Mouse (Mus musculus) midbrain, embryonic 13.5 days (tissue): ENCODE data around the gene Edc3. TPM values are rescaled to one million over a fixed set of nuclear protein-coding genes. Genes with fewer than 3 reads are reported as not detected.

Experiments
- ATAC-seq: fragments of 200-750 bp; cut with Nextera tagmentation; 2 replicates; pipeline ENCODE4 v1.8.0; 2017; ENCODE audit warnings: mild to moderate bottlenecking, moderate TSS enrichment, moderate library complexity
- H3K27ac ChIP-seq: fragments of 300-500 bp; sonication (generic); 2 replicates; pipeline ENCODE4 v1.5.1; 2015; ENCODE audit warnings: inconsistent platforms, mild to moderate bottlenecking, moderate library complexity
- H3K27me3 ChIP-seq: fragments of 300-500 bp; sonication (generic); 2 replicates; pipeline ENCODE4 v1.6.1; 2015; ENCODE audit warnings: mild to moderate bottlenecking, inconsistent platforms
- H3K36me3 ChIP-seq: fragments of 300-500 bp; sonication (generic); 2 replicates; pipeline ENCODE4 v1.6.1; 2015; ENCODE audit warnings: mild to moderate bottlenecking, inconsistent platforms
- H3K4me1 ChIP-seq: fragments of 300-500 bp; sonication (generic); replicated peaks from 2 replicates; pipeline ENCODE4 v1.6.1; 2015; ENCODE audit warnings: inconsistent platforms
- H3K4me2 ChIP-seq: fragments of 300-500 bp; sonication (generic); replicated peaks from 2 replicates; pipeline ENCODE4 v1.6.1; 2015; ENCODE audit warnings: moderate library complexity, mild to moderate bottlenecking, inconsistent platforms
- H3K4me3 ChIP-seq: fragments of 300-500 bp; sonication (generic); replicated peaks from 2 replicates; pipeline ENCODE4 v1.5.1; 2015; ENCODE audit warnings: mild to moderate bottlenecking, inconsistent platforms
- H3K9ac ChIP-seq: fragments of 300-500 bp; sonication (generic); replicated peaks from 2 replicates; pipeline ENCODE4 v1.6.1; 2015; ENCODE audit warnings: mild to moderate bottlenecking, inconsistent platforms
- H3K9me3 ChIP-seq: fragments of 300-500 bp; sonication (generic); 2 replicates; pipeline ENCODE4 v1.6.1; 2016; ENCODE audit warnings: mild to moderate bottlenecking, inconsistent platforms
- WGBS: fragments of 180-500 bp; shearing (Covaris S2); methylation state at CpG from one replicate; pipeline ENCODE4 v1.1.7; 2015; 5-methylcytosine and 5-hydroxymethylcytosine counted together
- polyA plus RNA-seq: library from polyadenylated mRNA; unstranded; fragments of >200 nt; fragmentation: Nextera tagmentation; extraction: Ambion mirVana; gene quantifications from 2 replicates; pipeline ENCODE4 v1.2.1, GENCODE M21; 2015

The Edc3 gene
- polyA plus RNA-seq, 1 experiment from 2014 or later, result 40.1 TPM

- peak within 1 kb of the TSS; percentile 93 for H3K4me3 ChIP-seq
- peak within 1 kb of the TSS; percentile 100 for H3K27ac ChIP-seq
- no peaks in the 10 kb centered on the region for H3K9me3 ChIP-seq
- peaks cover 13% of the 10 kb centered on the region for H3K36me3 ChIP-seq
- peaks cover 40% of the 10 kb centered on the region for H3K4me1 ChIP-seq
- peak; percentile 49 for ATAC-seq
- H3K4me2 ChIP-seq, result peak within 1 kb of the TSS; percentile 98
- H3K27me3 ChIP-seq, result no peaks in the 10 kb centered on the region
- H3K9ac ChIP-seq, result peak within 1 kb of the TSS; percentile 95
- WGBS, result under 1% methylated on average over 93 of the region's 93 CpGs
Measured at GRCm38 (mm10) chr9:57765364-57766351, 57.3 kb downstream of the Edc3 start, which contains the start of gene Clk3. Gene Clk3, minus strand, starts transcription at chr9:57765860.

DNA sequence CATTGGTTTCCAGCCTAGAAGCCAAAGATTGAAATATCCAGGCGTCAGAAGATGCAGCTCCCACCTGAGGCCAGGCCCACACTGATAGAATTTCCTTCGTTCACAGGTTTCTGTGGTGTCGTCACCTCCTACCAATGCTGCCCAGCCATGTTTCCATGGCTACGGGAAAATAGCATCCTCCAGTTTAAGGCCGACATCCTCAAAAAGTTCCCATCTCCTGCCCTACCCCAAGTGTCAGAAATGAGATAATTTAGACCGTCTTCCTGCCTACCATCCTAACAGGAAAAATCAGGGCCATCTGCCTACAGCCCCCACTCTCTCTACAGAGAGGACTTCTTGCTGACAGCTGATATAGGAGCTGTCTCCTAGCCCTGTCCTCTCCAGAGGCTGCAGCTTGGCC, 58.1 kb downstream of the Edc3 start:
- ATAC-seq, result no peak
- 29% methylated on average over 6 of the region's 6 CpGs for WGBS
- Histone ChIP-seq H3K4me1 (peaks cover 39% of the 10 kb centered on the region), H3K4me3 (peak overlapping the region; percentile 93), H3K36me3 (peaks cover 5% of the 10 kb centered on the region), H3K27ac (peak overlapping the region; percentile 100), H3K9me3 (no peaks in the 10 kb centered on the region), H3K27me3 (no peaks in the 10 kb centered on the region), H3K4me2 (peak overlapping the region; percentile 98), H3K9ac (peak overlapping the region; percentile 95)

DNA sequence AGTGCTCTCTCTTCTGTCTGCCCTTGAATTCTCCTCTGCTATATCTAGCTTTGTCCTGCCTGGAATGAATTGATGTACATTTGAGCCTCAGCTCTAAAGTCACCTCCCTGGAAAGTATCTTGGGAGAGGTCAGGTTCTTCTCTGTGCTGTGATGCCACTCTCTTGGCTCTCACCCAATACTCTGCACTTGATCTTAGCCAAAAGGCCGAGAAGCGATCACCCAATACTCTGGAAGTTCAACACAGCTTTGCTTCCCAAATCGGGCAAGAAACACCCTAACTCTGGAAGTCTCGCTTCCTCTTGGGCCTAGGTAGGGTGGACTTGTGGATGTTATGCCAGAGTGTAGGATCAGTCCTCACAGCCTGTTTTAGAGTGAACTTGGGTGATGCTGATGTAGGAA, 58.9 kb downstream of the Edc3 start:
- Histone ChIP-seq H3K27ac (no peak overlapping the region), H3K4me1 (peaks cover 31% of the 10 kb centered on the region), H3K9me3 (no peaks in the 10 kb centered on the region), H3K36me3 (no peaks in the 10 kb centered on the region), H3K4me2 (no peak overlapping the region), H3K9ac (no peak overlapping the region), H3K4me3 (no peak overlapping the region), H3K27me3 (no peaks in the 10 kb centered on the region)
- ATAC-seq, result no peak
- 95% methylated on average over 4 of the region's 4 CpGs for WGBS

DNA sequence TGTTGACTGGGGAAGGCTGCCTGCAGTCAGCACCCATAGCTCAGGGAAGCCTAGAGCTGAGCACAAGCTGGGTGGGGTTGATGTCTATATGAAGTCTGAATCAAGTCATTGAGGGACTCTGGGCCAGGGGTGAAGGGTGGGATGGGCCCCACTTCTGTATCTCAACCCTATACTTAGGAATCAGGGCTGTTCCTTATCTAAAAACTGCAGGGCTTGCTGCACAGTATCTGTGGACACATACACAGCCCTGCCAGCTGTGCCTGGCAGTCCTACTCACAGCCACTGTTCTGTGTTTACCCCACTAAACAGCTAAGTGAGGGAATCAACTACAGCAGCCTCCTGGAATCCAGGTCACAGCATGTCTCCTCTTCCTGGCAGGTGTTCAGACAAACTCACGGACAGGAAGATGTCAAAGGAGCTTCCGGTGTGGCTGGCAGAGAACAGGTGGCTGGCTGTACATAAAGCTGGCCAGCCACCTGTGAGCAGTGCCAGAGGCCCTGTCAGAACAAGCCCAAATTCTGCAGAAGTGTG, 61.3 kb downstream of the Edc3 start:
- Histone ChIP-seq H3K27me3 (no peaks in the 10 kb centered on the region), H3K4me1 (peaks cover 11% of the 10 kb centered on the region), H3K27ac (0 out of 2 replicates have a peak overlapping the region, but pooled peaks have one; percentile 3), H3K36me3 (no peaks in the 10 kb centered on the region), H3K4me2 (no peak overlapping the region), H3K9ac (no peak overlapping the region), H3K4me3 (no peak overlapping the region), H3K9me3 (no peaks in the 10 kb centered on the region)
- ATAC-seq, result no peak
- WGBS, result 89% methylated on average over 2 of the region's 2 CpGs

DNA sequence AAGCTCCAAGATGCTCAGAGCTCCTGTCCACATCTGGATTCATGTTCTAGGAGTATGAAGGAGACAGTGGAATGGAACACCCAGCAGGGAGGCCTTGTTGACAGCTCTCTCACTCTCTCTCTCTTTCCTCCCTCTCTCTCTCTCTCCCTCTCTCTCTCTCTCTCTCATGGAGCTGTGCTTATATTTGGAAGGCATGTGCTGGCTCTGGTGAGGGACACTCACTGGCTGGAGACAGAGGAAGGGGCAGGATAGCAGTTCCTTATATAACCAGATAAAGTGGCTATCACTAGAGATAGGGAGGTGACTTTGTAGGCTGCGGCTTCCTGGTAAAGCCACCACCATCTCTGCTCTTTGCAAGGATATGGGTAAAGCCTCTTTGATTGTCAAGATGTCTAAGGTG, 61.9 kb downstream of the Edc3 start:
- no peak overlapping the region for H3K9ac ChIP-seq
- H3K27ac ChIP-seq, result no peak overlapping the region
- no peaks in the 10 kb centered on the region for H3K9me3 ChIP-seq
- no peak overlapping the region for H3K4me3 ChIP-seq
- no peaks in the 10 kb centered on the region for H3K36me3 ChIP-seq
- no peaks in the 10 kb centered on the region for H3K27me3 ChIP-seq
- H3K4me2 ChIP-seq, result no peak overlapping the region
- ATAC-seq, result no peak
- WGBS, result 96% methylated on average over 1 of the region's 1 CpGs
- peaks cover 11% of the 10 kb centered on the region for H3K4me1 ChIP-seq

DNA sequence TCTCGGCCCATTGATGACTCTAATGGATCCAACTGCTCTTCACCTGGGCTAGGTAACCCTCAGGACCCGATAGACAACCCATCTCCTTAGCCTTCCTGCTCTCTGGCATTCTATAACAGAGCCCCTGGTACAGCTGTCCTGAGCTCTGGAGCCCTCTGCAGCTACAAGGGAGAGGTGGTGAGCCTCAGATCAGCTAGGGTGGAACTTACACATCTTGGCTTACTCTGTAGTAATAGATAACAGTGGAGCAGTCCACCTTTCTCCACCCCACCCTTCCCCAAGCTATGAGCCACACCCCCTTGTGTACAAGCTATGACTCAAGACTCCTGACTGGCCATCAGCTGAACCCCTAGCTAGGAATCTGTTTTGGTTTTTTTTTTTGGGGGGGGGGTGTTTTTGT, 62.5 kb downstream of the Edc3 start:
- H3K27me3 ChIP-seq, result 0 out of 2 replicates have a peak, but pooled peaks cover 2% of the 10 kb centered on the region
- H3K27ac ChIP-seq, result no peak overlapping the region
- no peaks in the 10 kb centered on the region for H3K36me3 ChIP-seq
- 81% methylated on average over 2 of the region's 2 CpGs for WGBS
- ATAC-seq, result no peak
- no peak overlapping the region for H3K4me2 ChIP-seq
- no peaks in the 10 kb centered on the region for H3K9me3 ChIP-seq
- no peak overlapping the region for H3K4me3 ChIP-seq
- peaks cover 13% of the 10 kb centered on the region for H3K4me1 ChIP-seq
- H3K9ac ChIP-seq, result no peak overlapping the region

DNA sequence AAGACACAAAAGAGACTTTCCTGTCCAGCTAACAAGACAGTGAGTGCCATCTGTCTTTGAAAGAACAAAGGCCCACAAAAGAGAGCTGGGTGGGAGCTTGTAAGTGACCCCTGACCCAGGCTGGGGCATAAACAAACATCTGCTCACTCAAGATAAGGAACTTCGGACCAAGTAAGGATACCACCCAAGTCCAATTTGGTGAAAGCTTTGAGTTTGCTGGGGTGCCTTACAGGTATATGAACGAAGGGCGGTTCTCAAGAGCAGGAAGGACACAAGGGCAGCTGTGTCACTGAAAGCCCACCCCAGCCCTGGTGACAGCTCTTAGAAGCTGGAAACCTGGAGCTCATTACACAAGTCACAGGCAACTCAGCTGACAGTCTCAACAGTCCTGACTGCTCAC, 65.4 kb downstream of the Edc3 start:
- no peaks in the 10 kb centered on the region for H3K9me3 ChIP-seq
- no peak for ATAC-seq
- H3K27ac ChIP-seq, result no peak overlapping the region
- no peak overlapping the region for H3K4me3 ChIP-seq
- no peak overlapping the region for H3K9ac ChIP-seq
- H3K4me2 ChIP-seq, result no peak overlapping the region
- 0 out of 2 replicates have a peak, but pooled peaks cover 2% of the 10 kb centered on the region for H3K4me1 ChIP-seq
- 94% methylated on average over 3 of the region's 3 CpGs for WGBS
- H3K27me3 ChIP-seq, result 0 out of 2 replicates have a peak, but pooled peaks cover 2% of the 10 kb centered on the region
- H3K36me3 ChIP-seq, result no peaks in the 10 kb centered on the region

DNA sequence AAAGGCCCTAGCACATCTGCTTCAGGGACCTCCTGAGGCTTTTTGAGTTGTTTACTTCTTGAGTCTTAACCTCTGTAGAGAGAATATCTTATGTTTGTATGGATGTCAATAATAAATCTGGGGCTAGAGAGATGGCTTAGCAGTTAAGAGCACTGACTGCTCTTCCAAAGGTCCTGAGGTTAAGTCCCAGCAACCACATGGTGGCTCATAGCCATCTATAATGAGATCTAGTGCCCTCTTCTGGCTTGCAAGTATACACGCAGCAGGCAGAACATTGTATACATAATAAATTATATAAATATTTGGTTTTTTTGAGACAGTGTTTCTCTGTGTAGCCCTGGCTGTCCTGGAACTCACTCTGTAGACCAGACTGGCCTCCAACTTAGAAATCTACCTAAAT, 65.8 kb downstream of the Edc3 start:
- 13% methylated on average over 1 of the region's 1 CpGs for WGBS
- H3K4me2 ChIP-seq, result no peak overlapping the region
- no peaks in the 10 kb centered on the region for H3K9me3 ChIP-seq
- no peaks in the 10 kb centered on the region for H3K36me3 ChIP-seq
- H3K27ac ChIP-seq, result no peak overlapping the region
- H3K4me3 ChIP-seq, result no peak overlapping the region
- H3K4me1 ChIP-seq, result 0 out of 2 replicates have a peak, but pooled peaks cover 2% of the 10 kb centered on the region
- H3K9ac ChIP-seq, result no peak overlapping the region
- no peak for ATAC-seq
- H3K27me3 ChIP-seq, result 0 out of 2 replicates have a peak, but pooled peaks cover 2% of the 10 kb centered on the region

DNA sequence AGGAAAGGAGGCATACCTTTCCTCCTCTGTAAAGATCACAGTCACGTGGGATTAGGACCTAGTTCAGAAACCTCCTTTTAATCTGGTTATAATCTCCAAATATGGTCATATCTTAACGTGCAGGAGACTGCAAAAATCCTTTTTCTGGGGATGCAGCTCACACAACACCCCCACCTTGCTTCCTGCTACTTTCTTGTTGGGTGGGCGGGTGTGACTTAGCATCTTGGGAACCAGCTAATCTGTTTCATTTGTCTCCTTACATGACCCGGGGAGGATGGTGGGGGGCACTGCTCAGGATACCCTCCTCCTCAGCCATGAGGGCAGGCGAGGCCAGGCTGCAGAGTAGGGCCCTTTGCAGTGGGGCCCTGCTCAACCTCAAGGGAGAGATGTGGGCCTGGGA, 66.7 kb downstream of the Edc3 start:
- no peak for ATAC-seq
- H3K4me2 ChIP-seq, result no peak overlapping the region
- WGBS, result 74% methylated on average over 5 of the region's 5 CpGs
- H3K36me3 ChIP-seq, result no peaks in the 10 kb centered on the region
- peak overlapping the region; percentile 7; the same call in 1 of the 2 replicates for H3K27ac ChIP-seq
- no peak overlapping the region for H3K9ac ChIP-seq
- H3K9me3 ChIP-seq, result no peaks in the 10 kb centered on the region
- 0 out of 2 replicates have a peak, but pooled peaks cover 2% of the 10 kb centered on the region for H3K27me3 ChIP-seq
- H3K4me1 ChIP-seq, result 0 out of 2 replicates have a peak, but pooled peaks cover 2% of the 10 kb centered on the region
- H3K4me3 ChIP-seq, result no peak overlapping the region

- 0 out of 2 replicates have a peak, but pooled peaks cover 2% of the 10 kb centered on the region for H3K27me3 ChIP-seq
- H3K9ac ChIP-seq, result peak overlapping the region; percentile 16; the same call in 1 of the 2 replicates
- no peak overlapping the region for H3K4me2 ChIP-seq
- no peak overlapping the region for H3K4me3 ChIP-seq
- no peaks in the 10 kb centered on the region for H3K36me3 ChIP-seq
- H3K4me1 ChIP-seq, result 0 out of 2 replicates have a peak, but pooled peaks cover 2% of the 10 kb centered on the region
- 0 out of 2 replicates have a peak, but pooled peaks have one; percentile 30 for ATAC-seq
- no peaks in the 10 kb centered on the region for H3K9me3 ChIP-seq
- 42% methylated on average over 4 of the region's 4 CpGs for WGBS
- H3K27ac ChIP-seq, result no peak overlapping the region
Measured at GRCm38 (mm10) chr9:57775736-57776135, 67.4 kb downstream of the Edc3 start.

GRCm38 (mm10) chr9:57782656-57783055, 74.3 kb downstream of the Edc3 start:
- 99% methylated on average over 3 of the region's 3 CpGs for WGBS
- H3K9me3 ChIP-seq, result no peaks in the 10 kb centered on the region
- H3K4me2 ChIP-seq, result no peak overlapping the region
- ATAC-seq, result no peak
- H3K27me3 ChIP-seq, result no peaks in the 10 kb centered on the region
- H3K36me3 ChIP-seq, result 0 out of 2 replicates have a peak, but pooled peaks cover 2% of the 10 kb centered on the region
- no peaks in the 10 kb centered on the region for H3K4me1 ChIP-seq
- no peak overlapping the region for H3K4me3 ChIP-seq
- no peak overlapping the region for H3K27ac ChIP-seq
- H3K9ac ChIP-seq, result no peak overlapping the region

DNA sequence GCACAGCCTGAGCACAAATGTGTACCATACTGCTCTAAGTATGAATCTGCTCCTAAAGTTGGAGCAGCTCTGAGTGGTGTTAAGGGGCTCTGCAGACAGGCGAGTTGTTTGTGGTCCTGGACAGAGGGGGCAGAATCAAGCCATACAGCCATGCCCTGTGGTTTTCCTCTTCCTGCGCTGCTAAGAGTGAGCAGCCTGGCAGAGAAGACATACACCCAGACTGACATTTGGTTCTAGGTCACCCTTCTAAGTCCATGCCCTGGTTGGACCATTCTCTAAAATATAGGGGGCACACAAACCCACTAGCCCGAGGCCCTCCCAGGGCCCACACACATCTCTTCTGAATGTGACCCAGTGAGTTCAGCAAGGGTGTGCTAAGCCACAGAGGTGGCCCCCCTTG, 81.4 kb downstream of the Edc3 start:
- Histone ChIP-seq H3K27ac (no peak overlapping the region), H3K27me3 (no peaks in the 10 kb centered on the region), H3K4me2 (no peak overlapping the region), H3K9me3 (no peaks in the 10 kb centered on the region), H3K4me3 (no peak overlapping the region), H3K9ac (no peak overlapping the region), H3K36me3 (peaks cover 65% of the 10 kb centered on the region), H3K4me1 (no peaks in the 10 kb centered on the region)
- WGBS, result 93% methylated on average over 3 of the region's 3 CpGs
- no peak for ATAC-seq
